Mouse (Mus musculus) ES-E14 (cell line): Measurements from ENCODE around the gene Dpep3.

ENCODE experiments used
- HCFC1 ChIP-seq: IDR thresholded peaks from 2 replicates; pipeline ENCODE4 v1.6.1; 2012; ENCODE audit warnings: low read length, inconsistent platforms, borderline replicate concordance; ENCODE audit not compliant: insufficient read depth
- ZC3H11A ChIP-seq: IDR thresholded peaks from 2 replicates; pipeline ENCODE4 v1.6.1; 2012; ENCODE audit warnings: low read depth, mild to moderate bottlenecking, inconsistent platforms, low read length, borderline replicate concordance

DNA sequence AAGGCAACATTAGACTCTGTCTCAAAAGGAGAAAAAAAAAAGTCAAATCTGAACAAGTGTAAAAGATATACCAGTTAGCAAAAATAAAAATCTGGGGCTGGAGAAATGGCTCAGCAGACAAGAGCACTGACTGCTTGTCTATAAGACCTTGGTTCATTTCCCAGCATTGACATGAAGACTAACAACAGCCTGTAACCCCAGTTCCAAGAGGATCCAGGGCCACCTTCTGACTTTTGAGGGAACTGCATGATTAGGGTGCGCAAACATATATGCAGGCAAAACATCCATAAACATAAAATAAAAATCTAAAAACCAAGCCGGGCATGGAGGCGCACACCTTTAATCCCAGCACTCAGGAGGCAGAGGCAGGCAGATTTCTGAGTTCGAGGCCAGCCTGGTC is 27.2 kb upstream of the Dpep3 start:
- TF ChIP-seq ZC3H11A (no peak), HCFC1 (no peak)
